ENCODE assay signal across 10 mouse cellular contexts in genomic region chr2:127430238-127430637, GRCm38 (mm10). TPM values are rescaled to one million over a fixed set of nuclear protein-coding genes. Genes with fewer than 3 reads are reported as not detected.
DNase-seq lines count a peak whose midpoint lies in the region; TF ChIP-seq lines count a peak whose summit lies in the region.
"Had no signal": no experiment of that assay in that cellular context is flagged by ENCODE, and none has a peak within 500 bp of the region (broad histone marks: within the 10 kb centered on the region; RNA-seq: fewer than 3 reads in every experiment).

No protein-coding gene starts in this region.

- peak; percentile 25 for DNase-seq in gastrocnemius, adult 18-20 months (ENCODE audit: low spot score)
- no peak for DNase-seq in gastrocnemius, postnatal 14 days
- peak; percentile 56 for DNase-seq in testis, postnatal 10 days (ENCODE audit: low spot score)
- DNase-seq in testis, postnatal 14 days (ENCODE audit: low spot score) = no peak
- DNase-seq in embryo, embryonic 10 days (ENCODE audit: low spot score) = peak; percentile 73
- peak; percentile 73 for DNase-seq in kidney, postnatal 14 days
- DNase-seq in lung, adult 2 months = peak; percentile 16
- no peak for DNase-seq in yolk sac, embryonic 10.5 days (ENCODE audit: low spot score)

- TF ChIP-seq CTCF in lung, adult 2 months (IDR thresholded peaks at IDR 0.05; ENCODE audit: insufficient read depth, low read length) = peak; percentile 43; the same call in 1 of the 2 replicates

- TF ChIP-seq POLR2A in lung, adult 2 months (IDR thresholded peaks at IDR 0.05; ENCODE audit: borderline replicate concordance, extremely low read depth, low read depth, low read length) = no peak

- no peaks in the 10 kb centered on the region for H3K4me1 ChIP-seq in lung, adult 2 months (ENCODE audit: control insufficient read depth, insufficient read depth, low read length)
- H3K4me1 ChIP-seq: neural tube, embryonic 13.5 days had no signal

- intact Hi-C loops in gastrocnemius, postnatal 14 days (cut with DNase I; ENCODE audit: low total_unique reads) = loop anchor here (2.0 kb wide), 1 partner anchor 67 kb away; the partner anchor contains the start of gene Adra2b

- WGBS in lung, adult 2 months = 22% methylated on average over 3 of the region's 3 CpGs

- no peak overlapping the region for H3K4me3 ChIP-seq in lung, adult 2 months (replicated peaks; ENCODE audit: extremely low read depth, low read depth, low read length)
- H3K4me3 ChIP-seq: neural tube, embryonic 13.5 days had no signal

RNA-seq across cellular contexts. Expression of gene Gpat2, which starts 5.2 kb away (rescaled TPM):
- not detected for total RNA-seq in gastrocnemius, adult 18-20 months (2021)
- not detected for total RNA-seq in gastrocnemius, postnatal 14 days (2021)
- polyA plus RNA-seq in lung, adult 2 months (2012; rRNA removed) = 0.15 and 0.29 TPM in 2 replicates
- total RNA-seq: hematopoietic stem cell, adult 5-6 weeks had no signal

RNA-seq across cellular contexts. Expression of gene Fahd2a, which starts 14.1 kb away (rescaled TPM):
- total RNA-seq in gastrocnemius, adult 18-20 months (2021) = 10 to 100 TPM; 22.0 to 22.8 TPM
- 10 to 100 TPM; 14.5 to 17.5 TPM for total RNA-seq in gastrocnemius, postnatal 14 days (2021)
- polyA plus RNA-seq in lung, adult 2 months (2012; rRNA removed) = 11.1 and 14.0 TPM in 2 replicates

Comparison
In these comparisons a context has a peak if more than half of its experiments do, and no peak if none do; other contexts are left out.
1. DNase-seq: peak in gastrocnemius, adult 18-20 months (single experiment), testis, postnatal 10 days (single experiment), embryo, embryonic 10 days (single experiment), kidney, postnatal 14 days (single experiment) and lung, adult 2 months (single experiment); none in gastrocnemius, postnatal 14 days (single experiment), testis, postnatal 14 days (single experiment) and yolk sac, embryonic 10.5 days (single experiment).